In the genomic region with DNA sequence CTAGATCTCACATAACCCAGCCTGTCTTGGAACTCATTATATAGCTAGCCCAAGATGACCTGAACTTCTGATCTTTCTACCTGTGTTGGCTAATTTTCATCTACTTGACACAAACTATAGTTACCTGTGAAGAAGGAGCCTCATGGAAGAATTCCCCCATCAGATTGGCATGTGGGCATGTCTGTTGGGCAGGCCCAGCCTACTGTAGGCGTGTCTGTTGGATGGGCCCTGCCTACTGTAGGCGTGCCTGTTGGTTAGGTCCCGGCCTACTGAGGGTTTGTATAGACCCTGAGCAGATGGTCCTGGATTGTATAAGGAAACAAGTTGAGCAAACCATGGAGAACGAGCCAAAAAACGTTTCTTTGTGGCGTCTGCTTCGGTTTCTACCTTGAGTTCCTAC, we compare ENCODE assay signal across 24 mouse cellular contexts.
"Had no signal": no experiment of that assay in that cellular context is flagged by ENCODE, and none has a peak within 500 bp of the region (broad histone marks: within the 10 kb centered on the region; RNA-seq: fewer than 3 reads in every experiment).

No protein-coding gene starts in this region.

- H3K27me3 ChIP-seq: heart, embryonic 12.5 days; hindbrain, embryonic 12.5 days; intestine, embryonic 15.5 days; limb, embryonic 12.5 days; liver, embryonic 13.5 days; liver, embryonic 15.5 days had no signal

- ATAC-seq: hindbrain, embryonic 16.5 days; inflammation-experienced regulatory T-cells, adult 6 months; intestine, embryonic 15.5 days; intestine, postnatal 0 days had no signal

- H3K36me3 ChIP-seq: heart, embryonic 10.5 days; heart, embryonic 12.5 days; hindbrain, embryonic 10.5 days; hindbrain, embryonic 12.5 days; intestine, embryonic 15.5 days; limb, embryonic 10.5 days; limb, embryonic 12.5 days; liver, embryonic 13.5 days; liver, embryonic 15.5 days had no signal

- DNase-seq: gastrocnemius, postnatal 14 days; heart, postnatal 10 days; heart, postnatal 4 days; kidney, adult 18-20 months; kidney, adult 8-10 months; kidney, postnatal 10 days; kidney, postnatal 25 days; kidney, postnatal 4 days; liver; liver, embryonic 13.5 days had no signal

- H3K27ac ChIP-seq: heart, embryonic 10.5 days; hindbrain, embryonic 10.5 days; hindbrain, embryonic 12.5 days; hindbrain, embryonic 14.5 days; intestine, embryonic 15.5 days; layer of hippocampus, adult 2 months; left cerebral cortex, adult 2 months; limb, embryonic 10.5 days; limb, embryonic 12.5 days; liver, embryonic 13.5 days; liver, embryonic 15.5 days had no signal

- H3K4me1 ChIP-seq: hindbrain, embryonic 10.5 days had no signal

- H3K4me3 ChIP-seq: heart, embryonic 10.5 days; heart, embryonic 12.5 days; hindbrain, embryonic 10.5 days; hindbrain, embryonic 12.5 days; intestine, embryonic 15.5 days; layer of hippocampus, adult 2 months; left cerebral cortex, adult 2 months; limb, embryonic 10.5 days; limb, embryonic 12.5 days; liver, embryonic 13.5 days; liver, embryonic 15.5 days had no signal
